Mouse (Mus musculus): ENCODE results near the gene Hmga2. TPM values are rescaled to one million over a fixed set of nuclear protein-coding genes. Genes with fewer than 3 reads are reported as not detected.

Hmga2 gene
- total and polyA plus RNA-seq, 3 experiments, result 0.15 TPM; not detected in 2

DNA sequence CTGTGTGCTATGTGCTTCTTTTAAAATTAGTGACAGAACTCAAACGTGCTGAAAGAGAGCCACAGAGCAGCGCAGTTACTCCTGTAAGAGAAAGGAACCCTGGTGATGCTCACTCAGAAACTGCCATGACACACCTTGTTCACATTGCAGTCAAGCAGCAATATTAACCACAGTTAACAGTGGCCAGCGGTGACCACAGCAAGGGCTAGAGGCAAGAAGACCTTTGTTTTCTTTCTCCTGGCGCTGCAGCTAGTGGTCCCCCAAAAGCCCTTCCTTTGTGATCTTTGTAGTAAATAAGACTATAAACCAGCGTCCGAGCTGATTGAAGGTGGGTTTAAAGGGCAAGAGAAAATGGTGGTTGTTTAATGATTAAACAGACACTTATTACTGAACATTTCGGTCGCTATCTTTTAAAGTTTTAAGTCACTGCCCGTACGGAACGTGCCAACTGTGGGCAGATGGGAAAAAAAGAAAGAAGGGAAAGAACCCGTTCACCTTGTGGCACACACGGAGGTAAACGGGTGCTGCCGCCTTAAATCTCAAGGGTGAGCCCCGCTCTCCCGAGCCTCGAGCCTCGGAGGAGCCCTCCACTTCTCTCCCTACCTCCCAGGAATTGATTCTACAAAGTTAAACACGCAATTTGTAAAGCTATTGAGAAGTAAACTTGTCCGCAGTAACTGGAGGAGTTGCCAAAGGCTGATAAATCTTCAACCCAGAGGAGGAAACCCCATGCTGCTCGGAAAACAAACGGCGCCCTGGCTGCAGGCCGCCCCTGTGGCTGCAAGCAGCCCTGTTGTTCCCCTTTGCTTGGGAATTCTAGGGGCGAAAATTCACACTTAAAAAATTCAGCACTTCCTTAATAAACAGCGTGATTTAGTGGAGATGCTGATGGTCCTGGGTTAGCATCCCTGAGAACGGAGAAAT, 85.1 kb downstream of the Hmga2 start:
- Histone ChIP-seq H3K4me3 (ENCODE audit: control insufficient read depth in 1 of 2, insufficient read depth in 1 of 2, low read depth in 2 of 2, low read length in 2 of 2) (no peak overlapping the region), H3K79me2 (ENCODE audit: control insufficient read depth, insufficient read depth, low read length, poor library complexity) (no peaks in the 10 kb centered on the region), H3K9me3 (replicated peaks; ENCODE audit: insufficient read depth, low read length) (no peaks in the 10 kb centered on the region), H3K27ac (ENCODE audit: control insufficient read depth, low read depth, low read length) (no peak overlapping the region), H3K4me1 (ENCODE audit: control insufficient read depth in 1 of 2, insufficient read depth in 2 of 2, low read length in 2 of 2) (no peaks in the 10 kb centered on the region), H3K27me3 (ENCODE audit: control insufficient read depth in 1 of 2, insufficient read depth in 2 of 2, low read length in 2 of 2) (no peaks in the 10 kb centered on the region), H3K9ac (ENCODE audit: control insufficient read depth, low read depth, low read length, poor library complexity, severe bottlenecking) (no peak overlapping the region), H3K36me3 (ENCODE audit: control insufficient read depth in 1 of 2, insufficient read depth in 2 of 2, low read length in 2 of 2) (no peaks in the 10 kb centered on the region)
- no peak for DNase-seq (ENCODE audit: low read depth, low spot score)
- TF ChIP-seq GATA1 (IDR thresholded peaks at IDR 0.05; ENCODE audit: low read depth, low read length) (no peak), MAZ (IDR thresholded peaks at IDR 0.05; ENCODE audit: low read depth, low read length) (no peak), JUND (IDR thresholded peaks at IDR 0.05; ENCODE audit: low read depth, low read length) (no peak), GABPA (IDR thresholded peaks at IDR 0.05; ENCODE audit: low read depth, low read length) (no peak), USF2 (IDR thresholded peaks at IDR 0.05; ENCODE audit: borderline replicate concordance in 1 of 2, insufficient read depth in 1 of 2, low read depth in 1 of 2, low read length in 2 of 2) (no peak), ZMIZ1 (IDR thresholded peaks at IDR 0.05; ENCODE audit: low read depth, low read length) (no peak), TCF12 (IDR thresholded peaks at IDR 0.05; ENCODE audit: low read depth, low read length) (no peak), EP300 (IDR thresholded peaks at IDR 0.05; ENCODE audit: low read depth in 1 of 2, low read length in 2 of 2) (no peak), MXI1 (IDR thresholded peaks at IDR 0.05; ENCODE audit: low read depth, low read length) (no peak), MYB (IDR thresholded peaks at IDR 0.05; ENCODE audit: low read depth, low read length) (no peak), SMC3 (IDR thresholded peaks at IDR 0.05; ENCODE audit: low read depth, low read length) (no peak), CHD1 (IDR thresholded peaks at IDR 0.05; ENCODE audit: low read depth, low read length) (no peak), MEF2A (IDR thresholded peaks at IDR 0.05; ENCODE audit: extremely low read depth, insufficient replicate concordance, low read depth, low read length, poor library complexity, severe bottlenecking) (no peak), POLR2A (IDR thresholded peaks at IDR 0.05; ENCODE audit: control insufficient read depth in 1 of 2, insufficient read depth in 1 of 2, low read depth in 1 of 2, low read length in 2 of 2, poor library complexity in 1 of 2) (no peak)

DNA sequence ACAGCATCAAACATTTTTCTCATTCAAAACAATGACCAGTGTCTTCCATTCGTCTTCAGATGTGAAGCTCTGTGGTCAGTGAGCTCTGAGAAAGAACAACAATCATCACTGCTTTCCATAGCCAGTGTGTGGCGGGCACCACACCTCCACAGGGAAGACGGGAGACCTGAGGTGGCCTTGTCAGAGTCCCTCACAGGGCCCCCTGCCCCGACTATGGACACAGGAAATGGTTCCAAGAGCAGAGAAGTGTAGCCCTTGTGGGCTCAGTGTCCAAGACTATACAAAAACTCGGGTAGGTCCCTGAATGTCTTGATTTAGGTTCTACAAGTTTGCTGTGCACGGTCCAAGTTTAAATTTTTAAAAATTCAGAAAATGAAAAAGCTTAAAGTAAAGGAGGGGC, 86.6 kb downstream of the Hmga2 start:
- H3K27me3 ChIP-seq (ENCODE audit: control insufficient read depth in 1 of 2, insufficient read depth in 2 of 2, low read length in 2 of 2), result no peaks in the 10 kb centered on the region
- DNase-seq (ENCODE audit: low read depth, low spot score), result no peak
- no peaks in the 10 kb centered on the region for H3K36me3 ChIP-seq (ENCODE audit: control insufficient read depth in 1 of 2, insufficient read depth in 2 of 2, low read length in 2 of 2)
- H3K27ac ChIP-seq (ENCODE audit: control insufficient read depth, low read depth, low read length), result no peak overlapping the region
- no peaks in the 10 kb centered on the region for H3K79me2 ChIP-seq (ENCODE audit: control insufficient read depth, insufficient read depth, low read length, poor library complexity)
- H3K9ac ChIP-seq (ENCODE audit: control insufficient read depth, low read depth, low read length, poor library complexity, severe bottlenecking), result no peak overlapping the region
- no peaks in the 10 kb centered on the region for H3K9me3 ChIP-seq (replicated peaks; ENCODE audit: insufficient read depth, low read length)
- no peak overlapping the region for H3K4me3 ChIP-seq (ENCODE audit: control insufficient read depth in 1 of 2, insufficient read depth in 1 of 2, low read depth in 2 of 2, low read length in 2 of 2)
- no peak for TF ChIP-seq CHD2 (IDR thresholded peaks at IDR 0.05; ENCODE audit: low read length)
- no peak for TF ChIP-seq CTCF (IDR thresholded peaks at IDR 0.05 in 2 of 3, conservative IDR thresholded peaks at IDR 0.05 in 1 of 3; ENCODE audit: control insufficient read depth in 1 of 3, insufficient read depth in 1 of 3, low read depth in 2 of 3, low read length in 3 of 3, poor library complexity in 1 of 3, severe bottlenecking in 1 of 3)
- TF ChIP-seq MEF2A (IDR thresholded peaks at IDR 0.05; ENCODE audit: extremely low read depth, insufficient replicate concordance, low read depth, low read length, poor library complexity, severe bottlenecking), result no peak
- TF ChIP-seq RCOR1 (IDR thresholded peaks at IDR 0.05; ENCODE audit: low read depth, low read length), result no peak
- no peak for TF ChIP-seq ZKSCAN1 (IDR thresholded peaks at IDR 0.05; ENCODE audit: low read depth, low read length)
- no peak for TF ChIP-seq HCFC1 (IDR thresholded peaks at IDR 0.05; ENCODE audit: low read depth, low read length)
- TF ChIP-seq MAZ (IDR thresholded peaks at IDR 0.05; ENCODE audit: low read depth, low read length), result no peak
- no peak for TF ChIP-seq KAT2A (conservative IDR thresholded peaks at IDR 0.05; ENCODE audit: low read depth, low read length)
- no peak for TF ChIP-seq GABPA (IDR thresholded peaks at IDR 0.05; ENCODE audit: low read depth, low read length)
- TF ChIP-seq NRF1 (IDR thresholded peaks at IDR 0.05; ENCODE audit: insufficient read depth, low read depth, low read length, poor library complexity, severe bottlenecking), result no peak
- TF ChIP-seq POLR2AphosphoS2 (IDR thresholded peaks at IDR 0.05; ENCODE audit: low read length), result no peak
- no peak for TF ChIP-seq TBP (IDR thresholded peaks at IDR 0.05; ENCODE audit: low read depth, low read length)
- TF ChIP-seq ELF1 (IDR thresholded peaks at IDR 0.05; ENCODE audit: low read depth, low read length), result no peak
- TF ChIP-seq CHD1 (IDR thresholded peaks at IDR 0.05; ENCODE audit: low read depth, low read length), result no peak
- TF ChIP-seq POLR2A (IDR thresholded peaks at IDR 0.05; ENCODE audit: control insufficient read depth in 1 of 2, insufficient read depth in 1 of 2, low read depth in 1 of 2, low read length in 2 of 2, poor library complexity in 1 of 2), result no peak
- no peak for TF ChIP-seq E2F4 (IDR thresholded peaks at IDR 0.05; ENCODE audit: borderline replicate concordance, low read depth, low read length)
- no peaks in the 10 kb centered on the region for H3K4me1 ChIP-seq (ENCODE audit: control insufficient read depth in 1 of 2, insufficient read depth in 2 of 2, low read length in 2 of 2)
